Mouse (Mus musculus): ENCODE data around the gene Olfr872.

DNA sequence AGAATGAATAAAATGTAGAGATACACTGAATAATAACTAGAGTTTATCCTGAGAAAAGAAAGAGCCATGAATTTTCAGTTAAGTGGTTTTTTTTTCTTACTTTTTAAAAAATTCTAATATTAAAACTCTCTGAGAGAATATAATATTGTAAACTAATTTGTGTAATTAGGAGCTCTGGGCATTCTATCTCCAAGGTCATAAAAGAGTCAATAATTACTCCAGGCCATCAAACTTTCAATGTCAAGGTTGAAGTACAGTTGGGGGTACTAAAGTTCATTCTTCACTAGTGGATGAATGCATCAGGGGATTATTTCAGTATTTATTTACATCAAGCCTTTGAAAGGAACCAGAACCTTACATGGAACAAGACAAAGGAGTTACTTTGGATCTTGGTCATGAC lies at the start of gene Olfr872:
- TF ChIP-seq CTCF (IDR thresholded peaks at IDR 0.05 in 2 of 3, conservative IDR thresholded peaks at IDR 0.05 in 1 of 3; ENCODE audit: control insufficient read depth in 1 of 3, insufficient read depth in 1 of 3, low read depth in 2 of 3, low read length in 3 of 3, poor library complexity in 1 of 3, severe bottlenecking in 1 of 3) (no peak), MXI1 (IDR thresholded peaks at IDR 0.05; ENCODE audit: low read depth, low read length) (no peak), ZMIZ1 (IDR thresholded peaks at IDR 0.05; ENCODE audit: low read depth, low read length) (no peak), USF2 (IDR thresholded peaks at IDR 0.05; ENCODE audit: borderline replicate concordance in 1 of 2, insufficient read depth in 1 of 2, low read depth in 1 of 2, low read length in 2 of 2) (no peak)
